Mouse (Mus musculus) limb, embryonic 10.5 days (tissue): ENCODE measurements around the gene Prss56. TPM values are rescaled to one million over a fixed set of nuclear protein-coding genes. Genes with fewer than 3 reads are reported as not detected.

Experiments used
- DNase-seq: peaks from one replicate; pipeline ENCODE4 v3.0.0-alpha.2; 2017; ENCODE audit warnings: low spot score
- H3K27ac ChIP-seq: fragments of 300-500 bp; sonication (generic); 2 replicates; pipeline ENCODE4 v1.5.1; 2016; ENCODE audit warnings: mild to moderate bottlenecking
- H3K27me3 ChIP-seq: fragments of 300-500 bp; sonication (generic); 2 replicates; pipeline ENCODE4 v1.6.1; 2016; ENCODE audit warnings: low read depth, mild to moderate bottlenecking; ENCODE audit not compliant: poor library complexity, severe bottlenecking
- H3K36me3 ChIP-seq: fragments of 300-500 bp; sonication (generic); 2 replicates; pipeline ENCODE4 v1.6.1; 2016; ENCODE audit warnings: mild to moderate bottlenecking, moderate library complexity
- H3K4me1 ChIP-seq: fragments of 300-500 bp; sonication (generic); 2 replicates; pipeline ENCODE4 v1.6.1; 2016
- H3K4me3 ChIP-seq: fragments of 300-500 bp; sonication (generic); 2 replicates; pipeline ENCODE4 v1.5.1; 2016; ENCODE audit warnings: mild to moderate bottlenecking, moderate library complexity
- H3K9me3 ChIP-seq: fragments of 300-500 bp; sonication (generic); replicated peaks from 2 replicates; pipeline ENCODE4 v1.6.1; 2016; ENCODE audit warnings: mild to moderate bottlenecking
- WGBS: fragments of 180-500 bp; shearing (Covaris S2); methylation state at CpG from one replicate; pipeline ENCODE4 v1.1.7; 2016; 5-methylcytosine and 5-hydroxymethylcytosine counted together
- polyA plus RNA-seq: library from polyadenylated mRNA; unstranded; fragments of >200 nt; fragmentation: Nextera tagmentation; extraction: Ambion mirVana; gene quantifications from 2 replicates; pipeline ENCODE4 v1.2.1, GENCODE M21; 2016

The Prss56 gene
- polyA plus RNA-seq, 1 experiment from 2014 or later, result not detected

- Histone ChIP-seq H3K27ac (no peak overlapping the region), H3K9me3 (no peaks in the 10 kb centered on the region), H3K36me3 (no peaks in the 10 kb centered on the region), H3K4me1 (peaks cover 22% of the 10 kb centered on the region), H3K27me3 (peaks cover 100% of the 10 kb centered on the region), H3K4me3 (no peak overlapping the region)
- WGBS, result 41% methylated on average over 9 of the region's 9 CpGs
- no peak for DNase-seq
Observed at GRCm38 (mm10) chr1:87164796-87165184, 18.3 kb upstream of the Prss56 start.

- 10% methylated on average over 19 of the region's 19 CpGs for WGBS
- H3K27me3 ChIP-seq, result peaks cover 93% of the 10 kb centered on the region
- 0 out of 2 replicates have a peak overlapping the region, but pooled peaks have one; percentile 28 for H3K4me3 ChIP-seq
- peaks cover 42% of the 10 kb centered on the region for H3K4me1 ChIP-seq
- no peaks in the 10 kb centered on the region for H3K36me3 ChIP-seq
- no peaks in the 10 kb centered on the region for H3K9me3 ChIP-seq
- no peak overlapping the region for H3K27ac ChIP-seq
- DNase-seq, result no peak
Observed at GRCm38 (mm10) chr1:87170458-87170857, 12.7 kb upstream of the Prss56 start.

- Histone ChIP-seq H3K4me1 (peaks cover 50% of the 10 kb centered on the region), H3K4me3 (no peak overlapping the region), H3K9me3 (no peaks in the 10 kb centered on the region), H3K36me3 (no peaks in the 10 kb centered on the region), H3K27ac (no peak overlapping the region), H3K27me3 (peaks cover 90% of the 10 kb centered on the region)
- no peak for DNase-seq
- 90% methylated on average over 1 of the region's 1 CpGs for WGBS
Observed at GRCm38 (mm10) chr1:87171312-87171711, 11.8 kb upstream of the Prss56 start.

- Histone ChIP-seq H3K27ac (no peak overlapping the region), H3K36me3 (no peaks in the 10 kb centered on the region), H3K9me3 (no peaks in the 10 kb centered on the region), H3K4me1 (peaks cover 50% of the 10 kb centered on the region), H3K4me3 (no peak overlapping the region), H3K27me3 (peaks cover 86% of the 10 kb centered on the region)
- WGBS, result 29% methylated on average over 9 of the region's 9 CpGs
- DNase-seq, result no peak
Observed at GRCm38 (mm10) chr1:87172316-87172715, 10.8 kb upstream of the Prss56 start.

- H3K27ac ChIP-seq, result 0 out of 2 replicates have a peak overlapping the region, but pooled peaks have one; percentile 30
- DNase-seq, result peak; percentile 87
- no peaks in the 10 kb centered on the region for H3K36me3 ChIP-seq
- WGBS, result 26% methylated on average over 28 of the region's 28 CpGs
- H3K27me3 ChIP-seq, result peaks cover 70% of the 10 kb centered on the region
- H3K4me1 ChIP-seq, result peaks cover 45% of the 10 kb centered on the region
- H3K9me3 ChIP-seq, result no peaks in the 10 kb centered on the region
- H3K4me3 ChIP-seq, result peak overlapping the region; percentile 13; the same call in 1 of the 2 replicates
Observed at GRCm38 (mm10) chr1:87174006-87174955, 8.8 kb upstream of the Prss56 start.

GRCm38 (mm10) chr1:87175852-87176292, 7.2 kb upstream of the Prss56 start:
- Histone ChIP-seq H3K4me3 (no peak overlapping the region), H3K9me3 (no peaks in the 10 kb centered on the region), H3K27me3 (peaks cover 66% of the 10 kb centered on the region), H3K4me1 (peaks cover 29% of the 10 kb centered on the region), H3K36me3 (no peaks in the 10 kb centered on the region), H3K27ac (no peak overlapping the region)
- DNase-seq, result peak; percentile 67
- WGBS, result 19% methylated on average over 11 of the region's 11 CpGs

GRCm38 (mm10) chr1:87180896-87181295, 2.2 kb upstream of the Prss56 start:
- no peaks in the 10 kb centered on the region for H3K9me3 ChIP-seq
- peaks cover 76% of the 10 kb centered on the region for H3K27me3 ChIP-seq
- peaks cover 14% of the 10 kb centered on the region for H3K4me1 ChIP-seq
- no peak overlapping the region for H3K4me3 ChIP-seq
- no peak overlapping the region for H3K27ac ChIP-seq
- DNase-seq, result no peak
- WGBS, result 51% methylated on average over 5 of the region's 5 CpGs
- H3K36me3 ChIP-seq, result no peaks in the 10 kb centered on the region

GRCm38 (mm10) chr1:87183998-87184750, 1.1 kb downstream of the Prss56 start:
- H3K9me3 ChIP-seq, result no peaks in the 10 kb centered on the region
- H3K27ac ChIP-seq, result no peak overlapping the region
- 31% methylated on average over 15 of the region's 15 CpGs for WGBS
- peaks cover 21% of the 10 kb centered on the region for H3K4me1 ChIP-seq
- no peaks in the 10 kb centered on the region for H3K36me3 ChIP-seq
- H3K4me3 ChIP-seq, result no peak overlapping the region
- DNase-seq, result peak; percentile 52
- H3K27me3 ChIP-seq, result peaks cover 94% of the 10 kb centered on the region

GRCm38 (mm10) chr1:87184751-87185139, 1.6 kb downstream of the Prss56 start:
- H3K27ac ChIP-seq, result no peak overlapping the region
- no peaks in the 10 kb centered on the region for H3K36me3 ChIP-seq
- 13% methylated on average over 20 of the region's 20 CpGs for WGBS
- H3K27me3 ChIP-seq, result peaks cover 100% of the 10 kb centered on the region
- peak; percentile 74 for DNase-seq
- H3K9me3 ChIP-seq, result no peaks in the 10 kb centered on the region
- no peak overlapping the region for H3K4me3 ChIP-seq
- H3K4me1 ChIP-seq, result peaks cover 21% of the 10 kb centered on the region

GRCm38 (mm10) chr1:87185526-87185925, 2.4 kb downstream of the Prss56 start:
- Histone ChIP-seq H3K9me3 (no peaks in the 10 kb centered on the region), H3K27me3 (peaks cover 92% of the 10 kb centered on the region), H3K27ac (no peak overlapping the region), H3K36me3 (no peaks in the 10 kb centered on the region), H3K4me1 (peaks cover 27% of the 10 kb centered on the region), H3K4me3 (0 out of 2 replicates have a peak overlapping the region, but pooled peaks have one; percentile 62)
- WGBS, result 8% methylated on average over 13 of the region's 13 CpGs
- no peak for DNase-seq

GRCm38 (mm10) chr1:87186261-87187036, 3.3 kb downstream of the Prss56 start:
- peaks cover 33% of the 10 kb centered on the region for H3K4me1 ChIP-seq
- WGBS, result 2% methylated on average over 54 of the region's 54 CpGs
- peak overlapping the region; percentile 62 for H3K4me3 ChIP-seq
- H3K27ac ChIP-seq, result peak overlapping the region; percentile 77
- no peaks in the 10 kb centered on the region for H3K36me3 ChIP-seq
- peaks cover 83% of the 10 kb centered on the region for H3K27me3 ChIP-seq
- H3K9me3 ChIP-seq, result no peaks in the 10 kb centered on the region
- DNase-seq, result no peak

GRCm38 (mm10) chr1:87187037-87187355, 3.9 kb downstream of the Prss56 start:
- peak overlapping the region; percentile 77 for H3K27ac ChIP-seq
- H3K36me3 ChIP-seq, result no peaks in the 10 kb centered on the region
- DNase-seq, result peak; percentile 97
- H3K4me1 ChIP-seq, result peaks cover 33% of the 10 kb centered on the region
- peak overlapping the region; percentile 62 for H3K4me3 ChIP-seq
- under 1% methylated on average over 15 of the region's 15 CpGs for WGBS
- peaks cover 78% of the 10 kb centered on the region for H3K27me3 ChIP-seq
- no peaks in the 10 kb centered on the region for H3K9me3 ChIP-seq
